Mouse (Mus musculus): ENCODE measurements around the gene 2610028H24Rik. TPM values are rescaled to one million over a fixed set of nuclear protein-coding genes. Genes with fewer than 3 reads are reported as not detected.
A peak's percentile ranks its signal among the peaks of the same experiment; 100 is the strongest.

Gene 2610028H24Rik
- polyA plus RNA-seq, 1 experiment from 2014 or later: 0.10 TPM

GRCm38 (mm10) chr10:76496366-76496765 is 47.5 kb downstream of the 2610028H24Rik start:
- no peaks in the 10 kb centered on the region for H3K27me3 ChIP-seq (ENCODE audit: control insufficient read depth, insufficient read depth, low read length)
- no peak overlapping the region for H3K4me3 ChIP-seq (ENCODE audit: low read depth, low read length)
- DNase-seq (ENCODE audit: low spot score) (no peak), ATAC-seq (ENCODE audit: low FRiP score, low TSS enrichment) (no peak)
- H3K9ac ChIP-seq (ENCODE audit: low read length): no peak overlapping the region
- H3K4me1 ChIP-seq (replicated peaks; ENCODE audit: control insufficient read depth, insufficient read depth): no peaks in the 10 kb centered on the region
- no peak overlapping the region for H3K4me2 ChIP-seq (replicated peaks; ENCODE audit: low read depth)
- WGBS: 91% methylated on average over 7 of the region's 7 CpGs
- no peak overlapping the region for H3K27ac ChIP-seq (replicated peaks)
- H3K36me3 ChIP-seq (ENCODE audit: control insufficient read depth, insufficient read depth, low read length): peaks cover 27% of the 10 kb centered on the region
- TF ChIP-seq CTCF (IDR thresholded peaks at IDR 0.05; ENCODE audit: low read depth) (no peak), EP300 (optimal IDR thresholded peaks at IDR 0.05) (no peak)
- H3K9me3 ChIP-seq (ENCODE audit: control insufficient read depth, low read length): no peaks in the 10 kb centered on the region

GRCm38 (mm10) chr10:76497522-76497921 is 48.6 kb downstream of the 2610028H24Rik start:
- ATAC-seq (ENCODE audit: low FRiP score, low TSS enrichment) (no peak), DNase-seq (ENCODE audit: low spot score) (no peak)
- Histone ChIP-seq H3K9me3 (ENCODE audit: control insufficient read depth, low read length) (no peaks in the 10 kb centered on the region), H3K27me3 (ENCODE audit: control insufficient read depth, insufficient read depth, low read length) (no peaks in the 10 kb centered on the region), H3K27ac (replicated peaks) (no peak overlapping the region), H3K4me2 (replicated peaks; ENCODE audit: low read depth) (no peak overlapping the region), H3K4me3 (ENCODE audit: low read depth, low read length) (no peak overlapping the region), H3K9ac (ENCODE audit: low read length) (no peak overlapping the region), H3K36me3 (ENCODE audit: control insufficient read depth, insufficient read depth, low read length) (peaks cover 26% of the 10 kb centered on the region), H3K4me1 (replicated peaks; ENCODE audit: control insufficient read depth, insufficient read depth) (no peaks in the 10 kb centered on the region)
- 93% methylated on average over 4 of the region's 4 CpGs for whole genome bisulfite sequencing
- TF ChIP-seq CTCF (IDR thresholded peaks at IDR 0.05; ENCODE audit: low read depth) (no peak), EP300 (optimal IDR thresholded peaks at IDR 0.05) (no peak)

GRCm38 (mm10) chr10:76504271-76504943 is 55.5 kb downstream of the 2610028H24Rik start:
- Histone ChIP-seq H3K36me3 (ENCODE audit: control insufficient read depth, insufficient read depth, low read length) (peaks cover 31% of the 10 kb centered on the region), H3K4me2 (replicated peaks; ENCODE audit: low read depth) (no peak overlapping the region)

GRCm38 (mm10) chr10:76505865-76506264 is 57.0 kb downstream of the 2610028H24Rik start:
- H3K36me3 ChIP-seq (ENCODE audit: control insufficient read depth, insufficient read depth, low read length): peaks cover 28% of the 10 kb centered on the region
- H3K4me3 ChIP-seq (ENCODE audit: low read depth, low read length): no peak overlapping the region
- H3K4me1 ChIP-seq (replicated peaks; ENCODE audit: control insufficient read depth, insufficient read depth): no peaks in the 10 kb centered on the region
- no peak overlapping the region for H3K4me2 ChIP-seq (replicated peaks; ENCODE audit: low read depth)
- H3K9me3 ChIP-seq (ENCODE audit: control insufficient read depth, low read length): no peaks in the 10 kb centered on the region
- H3K9ac ChIP-seq (ENCODE audit: low read length): no peak overlapping the region
- TF ChIP-seq CTCF (IDR thresholded peaks at IDR 0.05; ENCODE audit: low read depth) (no peak), EP300 (optimal IDR thresholded peaks at IDR 0.05) (no peak)
- ATAC-seq (ENCODE audit: low FRiP score, low TSS enrichment): no peak
- no peak for DNase-seq (ENCODE audit: low spot score)
- 91% methylated on average over 7 of the region's 7 CpGs for WGBS
- H3K27me3 ChIP-seq (ENCODE audit: control insufficient read depth, insufficient read depth, low read length): no peaks in the 10 kb centered on the region
- H3K27ac ChIP-seq (replicated peaks): no peak overlapping the region

More at GRCm38 (mm10) chr10:76504271-76504943, 55.5 kb downstream of the 2610028H24Rik start:
- H3K4me1 ChIP-seq (replicated peaks; ENCODE audit: control insufficient read depth, insufficient read depth): no peaks in the 10 kb centered on the region
- ATAC-seq (ENCODE audit: low FRiP score, low TSS enrichment) (peak; percentile 66), DNase-seq (ENCODE audit: low spot score) (peak; percentile 19)
- H3K9me3 ChIP-seq (ENCODE audit: control insufficient read depth, low read length): no peaks in the 10 kb centered on the region
- no peak overlapping the region for H3K4me3 ChIP-seq (ENCODE audit: low read depth, low read length)
- H3K9ac ChIP-seq (ENCODE audit: low read length): no peak overlapping the region
- 62% methylated on average over 11 of the region's 11 CpGs for WGBS
- no peak overlapping the region for H3K27ac ChIP-seq (replicated peaks)
- no peaks in the 10 kb centered on the region for H3K27me3 ChIP-seq (ENCODE audit: control insufficient read depth, insufficient read depth, low read length)
- no peak for TF ChIP-seq CTCF (IDR thresholded peaks at IDR 0.05; ENCODE audit: low read depth)
- no peak for TF ChIP-seq EP300 (optimal IDR thresholded peaks at IDR 0.05)

Other genes starting within 250 kb of the 2610028H24Rik start
- 26.3 and 28.0 TPM in 2 replicates for gene Prmt2, start 211.2 kb upstream of the 2610028H24Rik start, polyA plus RNA-seq (2015; fragmentation: Nextera tagmentation; extraction: Ambion mirVana)
- 2.1 and 2.6 TPM in 2 replicates for gene S100b, start 195.2 kb upstream of the 2610028H24Rik start, polyA plus RNA-seq (2015; fragmentation: Nextera tagmentation; extraction: Ambion mirVana)
- gene Dip2a, start 103.8 kb upstream of the 2610028H24Rik start, polyA plus RNA-seq (2015; fragmentation: Nextera tagmentation; extraction: Ambion mirVana): 4.0 and 4.5 TPM in 2 replicates
- gene AC141477.1, start 8.6 kb upstream of the 2610028H24Rik start, polyA plus RNA-seq (2015; fragmentation: Nextera tagmentation; extraction: Ambion mirVana): 1.2 and 1.5 TPM in 2 replicates
- gene Pcnt, start 6.3 kb upstream of the 2610028H24Rik start, polyA plus RNA-seq (2015; fragmentation: Nextera tagmentation; extraction: Ambion mirVana): 4.9 and 5.1 TPM in 2 replicates
- 22.7 and 24.4 TPM in 2 replicates for gene Mcm3ap, start 19.8 kb downstream of the 2610028H24Rik start, polyA plus RNA-seq (2015; fragmentation: Nextera tagmentation; extraction: Ambion mirVana)
- gene Ybey, start 20.0 kb downstream of the 2610028H24Rik start, polyA plus RNA-seq (2015; fragmentation: Nextera tagmentation; extraction: Ambion mirVana): 3.4 and 3.7 TPM in 2 replicates
- gene Lss, start 82.5 kb downstream of the 2610028H24Rik start, polyA plus RNA-seq (2015; fragmentation: Nextera tagmentation; extraction: Ambion mirVana): 27.1 and 31.8 TPM in 2 replicates
- gene Spatc1l, start 113.2 kb downstream of the 2610028H24Rik start, polyA plus RNA-seq (2015; fragmentation: Nextera tagmentation; extraction: Ambion mirVana): not detected in 2 replicates
- 0.22 and 0.42 TPM in 2 replicates for gene Ftcd, start 126.6 kb downstream of the 2610028H24Rik start, polyA plus RNA-seq (2015; fragmentation: Nextera tagmentation; extraction: Ambion mirVana)
- gene Col6a2, start 174.5 kb downstream of the 2610028H24Rik start, polyA plus RNA-seq (2015; fragmentation: Nextera tagmentation; extraction: Ambion mirVana): 145 TPM in 2 replicates

All from stomach, postnatal 0 days (tissue).